ENCODE assay signal across 22 mouse cellular contexts in the genomic region with DNA sequence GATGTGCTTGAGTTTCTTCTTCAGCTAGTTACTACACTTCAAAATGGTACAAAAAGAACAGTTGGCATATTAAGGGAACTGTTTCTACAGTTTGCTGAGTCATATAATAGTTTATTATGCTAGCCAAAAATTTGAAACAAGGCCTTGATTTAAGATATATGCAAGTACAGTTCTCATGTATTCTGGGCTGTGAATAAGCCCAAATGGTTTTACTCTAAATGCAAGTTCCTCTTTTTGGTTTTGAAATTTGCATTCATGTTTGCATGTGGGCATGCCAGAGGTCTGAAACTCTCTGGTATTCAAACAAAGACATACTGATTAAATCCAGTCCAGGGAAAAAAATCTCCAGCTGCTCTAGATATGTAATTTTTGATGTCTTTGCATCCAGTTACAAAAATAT.
A peak's percentile ranks its signal among the peaks of the same experiment; 100 is the strongest.
DNase-seq lines count a peak whose midpoint lies in the region; ATAC-seq lines count a peak whose summit lies in the region.
"Had no signal": no experiment of that assay in that cellular context is flagged by ENCODE, and none has a peak within 500 bp of the region (broad histone marks: within the 10 kb centered on the region; RNA-seq: fewer than 3 reads in every experiment).

No protein-coding gene starts in this region.

- H3K9ac ChIP-seq in forebrain, embryonic 11.5 days (ENCODE audit: low read length): no peak overlapping the region
- H3K9ac ChIP-seq: embryonic facial prominence, embryonic 12.5 days; heart, embryonic 12.5 days; hindbrain, embryonic 12.5 days had no signal

- peak; percentile 0 for DNase-seq in right cerebral cortex, adult 18-20 months
- DNase-seq in right cerebral cortex, adult 2 months (ENCODE audit: low spot score in 2 of 2): no peak
- peak; percentile 4 for DNase-seq in MEL-GATA-1-ER (ENCODE audit: extremely low read depth, low read depth)
- peak; percentile 14 for DNase-seq in fibroblast of lung, adult 2 months (ENCODE audit: low read depth)
- no peak for DNase-seq in embryo, embryonic 11 days
- DNase-seq in forebrain, embryonic 11.5 days (ENCODE audit: low spot score): no peak
- DNase-seq in gastrocnemius, postnatal 4 days (ENCODE audit: low spot score in 2 of 2): no peak
- DNase-seq: adrenal gland, adult 8-10 months; adrenal gland, postnatal 36 days; cerebellum, adult 11-12 months; cerebellum, adult 9-10 months; cerebellum, postnatal 25 days; gastrocnemius, postnatal 10 days; heart, postnatal 36 days; kidney, adult 8-10 months had no signal

- H3K27me3 ChIP-seq in forebrain, embryonic 11.5 days (ENCODE audit: control insufficient read depth, insufficient read depth, low read length): no peaks in the 10 kb centered on the region
- H3K27me3 ChIP-seq: embryonic facial prominence, embryonic 12.5 days; heart, embryonic 12.5 days; hindbrain, embryonic 12.5 days had no signal

- H3K36me3 ChIP-seq in forebrain, embryonic 11.5 days (ENCODE audit: control insufficient read depth, insufficient read depth, low read length): no peaks in the 10 kb centered on the region
- H3K36me3 ChIP-seq: embryonic facial prominence, embryonic 12.5 days; heart, embryonic 12.5 days; hindbrain, embryonic 12.5 days had no signal

- H3K4me2 ChIP-seq in forebrain, embryonic 11.5 days (ENCODE audit: low read depth, low read length, severe bottlenecking): no peak overlapping the region
- H3K4me2 ChIP-seq: embryonic facial prominence, embryonic 12.5 days; heart, embryonic 12.5 days; hindbrain, embryonic 12.5 days had no signal

- no peak for ATAC-seq in forebrain, embryonic 11.5 days (replicated peaks; ENCODE audit: low FRiP score)
- ATAC-seq: forebrain, embryonic 14.5 days; hindbrain, embryonic 16.5 days; inflammation-experienced regulatory T-cells, adult 6 months; intestine, postnatal 0 days had no signal

- no peak overlapping the region for H3K4me3 ChIP-seq in forebrain, embryonic 11.5 days (ENCODE audit: low read depth, low read length)
- H3K4me3 ChIP-seq: embryonic facial prominence, embryonic 12.5 days; heart, embryonic 12.5 days; hindbrain, embryonic 12.5 days had no signal

- H3K9me3 ChIP-seq in forebrain, embryonic 11.5 days (ENCODE audit: control insufficient read depth, low read length): no peaks in the 10 kb centered on the region
- H3K9me3 ChIP-seq: embryonic facial prominence, embryonic 12.5 days; heart, embryonic 12.5 days; hindbrain, embryonic 12.5 days had no signal

- H3K27ac ChIP-seq in forebrain, embryonic 11.5 days (ENCODE audit: low read depth, low read length): no peak overlapping the region
- H3K27ac ChIP-seq: embryonic facial prominence, embryonic 12.5 days; hindbrain, embryonic 12.5 days had no signal

- H3K4me1 ChIP-seq in forebrain, embryonic 11.5 days (replicated peaks; ENCODE audit: control insufficient read depth, insufficient read depth, low read length): no peaks in the 10 kb centered on the region
- H3K4me1 ChIP-seq: embryonic facial prominence, embryonic 12.5 days; heart, embryonic 12.5 days; hindbrain, embryonic 12.5 days had no signal

Comparison
In these comparisons a context has a peak if more than half of its experiments do, and no peak if none do; other contexts are left out.
1. DNase-seq: peak in right cerebral cortex, adult 18-20 months (single experiment), MEL-GATA-1-ER (single experiment) and fibroblast of lung, adult 2 months (single experiment); none in right cerebral cortex, adult 2 months (0 of 2), embryo, embryonic 11 days (single experiment), forebrain, embryonic 11.5 days (single experiment) and gastrocnemius, postnatal 4 days (0 of 2).